In genomic region chr11:32139528-32139961, GRCm38 (mm10) we compare ENCODE assay signal across 17 mouse cellular contexts.
A peak's percentile ranks its signal among the peaks of the same experiment; 100 is the strongest.
DNase-seq lines count a peak whose midpoint lies in the region; ATAC-seq lines count a peak whose summit lies in the region.
"Had no signal": no experiment of that assay in that cellular context is flagged by ENCODE, and none has a peak within 500 bp of the region (broad histone marks: within the 10 kb centered on the region; RNA-seq: fewer than 3 reads in every experiment).

No protein-coding gene starts in this region.

- intact Hi-C loops in gastrocnemius, postnatal 14 days (cut with DNase I; ENCODE audit: low total_unique reads): no loop called here

- no peak overlapping the region for H3K4me3 ChIP-seq in hindbrain, embryonic 10.5 days
- no peak overlapping the region for H3K4me3 ChIP-seq in hindbrain, embryonic 11.5 days (ENCODE audit: low read depth, low read length)
- H3K4me3 ChIP-seq: intestine, embryonic 15.5 days; limb, embryonic 15.5 days had no signal

- no peak overlapping the region for H3K9ac ChIP-seq in hindbrain, embryonic 11.5 days (ENCODE audit: low read depth, low read length)
- H3K9ac ChIP-seq: intestine, embryonic 15.5 days; limb, embryonic 15.5 days had no signal

- H3K4me1 ChIP-seq in hindbrain, embryonic 10.5 days (replicated peaks): peaks cover 44% of the 10 kb centered on the region
- H3K4me1 ChIP-seq in hindbrain, embryonic 11.5 days (replicated peaks; ENCODE audit: control insufficient read depth, insufficient read depth, low read length): peaks cover 2% of the 10 kb centered on the region

- no peak overlapping the region for H3K4me2 ChIP-seq in hindbrain, embryonic 11.5 days (replicated peaks; ENCODE audit: low read depth, low read length)
- H3K4me2 ChIP-seq: heart, embryonic 11.5 days; intestine, embryonic 15.5 days; limb, embryonic 15.5 days had no signal

- no peaks in the 10 kb centered on the region for H3K36me3 ChIP-seq in hindbrain, embryonic 10.5 days
- no peaks in the 10 kb centered on the region for H3K36me3 ChIP-seq in hindbrain, embryonic 11.5 days (ENCODE audit: control insufficient read depth, insufficient read depth, low read length)
- H3K36me3 ChIP-seq: G1E; intestine, embryonic 15.5 days; limb, embryonic 15.5 days had no signal

- DNase-seq in hindbrain, embryonic 10.5 days (ENCODE audit: low spot score): no peak
- DNase-seq in hindbrain, embryonic 11.5 days (ENCODE audit: low spot score): no peak
- peak; percentile 50 for DNase-seq in CD4-positive, CD25-positive, alpha-beta regulatory T cell, adult 2 months (ENCODE audit: low read depth, low spot score)
- DNase-seq in induced T-regulatory cell, adult 2 months (ENCODE audit: low read depth): peak; percentile 37
- peak; percentile 80 for DNase-seq in thymus, postnatal 14 days
- DNase-seq in gastrocnemius, postnatal 14 days: no peak
- DNase-seq in ovary, adult 18-20 months (ENCODE audit: low spot score): no peak
- DNase-seq: adrenal gland, adult 8-10 months; cerebellum, adult 2 months; gastrocnemius, postnatal 25 days; heart, postnatal 14 days; lung, postnatal 10 days; spleen, adult 18-20 months had no signal

- peak overlapping the region; percentile 57; the same call in 1 of the 2 replicates for H3K27ac ChIP-seq in hindbrain, embryonic 10.5 days
- H3K27ac ChIP-seq in hindbrain, embryonic 11.5 days (ENCODE audit: low read depth, low read length): no peak overlapping the region
- H3K27ac ChIP-seq: intestine, embryonic 15.5 days; limb, embryonic 15.5 days had no signal

- H3K9me3 ChIP-seq in hindbrain, embryonic 10.5 days: no peaks in the 10 kb centered on the region
- no peaks in the 10 kb centered on the region for H3K9me3 ChIP-seq in hindbrain, embryonic 11.5 days (ENCODE audit: control insufficient read depth, low read length)
- H3K9me3 ChIP-seq: G1E; intestine, embryonic 15.5 days; limb, embryonic 15.5 days had no signal

- no peak for ATAC-seq in hindbrain, embryonic 11.5 days (ENCODE audit: low FRiP score)
- ATAC-seq: intestine, embryonic 15.5 days had no signal

- H3K27me3 ChIP-seq in hindbrain, embryonic 10.5 days (ENCODE audit: insufficient read depth, poor library complexity, severe bottlenecking): no peaks in the 10 kb centered on the region
- no peaks in the 10 kb centered on the region for H3K27me3 ChIP-seq in hindbrain, embryonic 11.5 days (ENCODE audit: control insufficient read depth, insufficient read depth, low read length)
- H3K27me3 ChIP-seq: intestine, embryonic 15.5 days; limb, embryonic 15.5 days had no signal

- 70% methylated on average over 6 of the region's 6 CpGs for WGBS in hindbrain, embryonic 10.5 days
- WGBS in hindbrain, embryonic 11.5 days: 67% methylated on average over 6 of the region's 6 CpGs

Comparison
In these comparisons a context has a peak if more than half of its experiments do, and no peak if none do; other contexts are left out.
1. DNase-seq: peak in CD4-positive, CD25-positive, alpha-beta regulatory T cell, adult 2 months (single experiment), induced T-regulatory cell, adult 2 months (single experiment) and thymus, postnatal 14 days (single experiment); none in hindbrain, embryonic 10.5 days (single experiment), hindbrain, embryonic 11.5 days (single experiment), gastrocnemius, postnatal 14 days (single experiment) and ovary, adult 18-20 months (single experiment).